Mouse (Mus musculus) testis, adult 2 months (tissue): ENCODE results near the gene Dusp15. TPM values are rescaled to one million over a fixed set of nuclear protein-coding genes. Genes with fewer than 3 reads are reported as not detected.

Experiments
- H3K27ac ChIP-seq: fragments of 200-500 bp; 2 replicates; pipeline ENCODE4 v1.5.1; 2012; ENCODE audit warnings: low read depth, low read length; ENCODE audit not compliant: control insufficient read depth, insufficient read depth
- H3K27me3 ChIP-seq: fragments of 200-500 bp; 2 replicates; pipeline ENCODE4 v1.6.1; 2012; ENCODE audit warnings: mild to moderate bottlenecking, low read length, moderate library complexity; ENCODE audit not compliant: control insufficient read depth, insufficient read depth
- H3K36me3 ChIP-seq: fragments of 200-500 bp; 2 replicates; pipeline ENCODE4 v1.6.1; 2012; ENCODE audit warnings: mild to moderate bottlenecking, low read length; ENCODE audit not compliant: control insufficient read depth, insufficient read depth
- H3K4me1 ChIP-seq: fragments of 200-500 bp; 2 replicates; pipeline ENCODE4 v1.6.1; 2012; ENCODE audit warnings: low read length; ENCODE audit not compliant: control insufficient read depth, insufficient read depth
- H3K4me3 ChIP-seq: fragments of 200-500 bp; 2 replicates; pipeline ENCODE4 v1.5.1; 2012; ENCODE audit warnings: low read depth, mild to moderate bottlenecking, low read length, moderate library complexity, mixed read lengths; ENCODE audit not compliant: control insufficient read depth
- CTCF ChIP-seq: fragments of 200-500 bp; IDR thresholded peaks from 2 replicates; pipeline ENCODE4 v1.5.1; 2012; ENCODE audit warnings: low read depth, mild to moderate bottlenecking, inconsistent platforms, low read length, moderate library complexity; ENCODE audit not compliant: control insufficient read depth, insufficient read depth, insufficient replicate concordance
- POLR2A ChIP-seq: fragments of 200-500 bp; IDR thresholded peaks from 2 replicates; pipeline ENCODE4 v1.6.1; 2012; ENCODE audit warnings: low read depth, mild to moderate bottlenecking, inconsistent platforms, low read length, moderate library complexity; ENCODE audit not compliant: control insufficient read depth
- polyA plus RNA-seq: library from polyadenylated mRNA; depleted of rRNA; stranded (reverse); fragments of >200 nt; gene quantifications from 2 replicates; pipeline ENCODE4 v1.2.3, GENCODE M21; 2012

The Dusp15 gene
- polyA plus RNA-seq, 1 experiment, result 151 TPM

DNA sequence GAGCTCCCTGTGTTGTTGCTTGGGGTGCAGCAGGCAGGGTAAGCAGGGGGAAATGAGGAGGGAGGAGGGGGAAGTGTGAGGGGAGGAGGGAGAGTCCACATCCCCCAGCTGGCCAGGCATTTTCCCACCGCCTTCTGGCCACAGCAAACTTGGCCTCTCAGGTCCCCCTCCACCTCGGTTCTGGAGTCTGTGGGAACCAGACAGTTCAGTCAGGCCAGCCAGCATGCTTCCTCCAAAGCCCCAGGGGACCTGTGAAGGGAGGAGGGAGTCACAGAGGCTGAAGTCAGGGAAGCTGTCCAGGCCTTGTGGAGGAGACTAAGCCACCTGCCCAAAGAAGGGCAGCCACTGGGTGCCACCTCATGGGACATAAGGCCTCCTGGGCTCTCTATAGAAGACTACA lies 21.2 kb downstream of the Dusp15 start:
- peaks cover 22% of the 10 kb centered on the region for H3K4me1 ChIP-seq
- H3K36me3 ChIP-seq, result no peaks in the 10 kb centered on the region
- peak overlapping the region; percentile 16 for H3K4me3 ChIP-seq
- TF ChIP-seq CTCF, result no peak
- TF ChIP-seq POLR2A, result no peak
- no peaks in the 10 kb centered on the region for H3K27me3 ChIP-seq
- H3K27ac ChIP-seq, result peak overlapping the region; percentile 51

- no peak overlapping the region for H3K4me3 ChIP-seq
- H3K36me3 ChIP-seq, result no peaks in the 10 kb centered on the region
- peak overlapping the region; percentile 74 for H3K27ac ChIP-seq
- no peak for TF ChIP-seq CTCF
- TF ChIP-seq POLR2A, result no peak
- H3K4me1 ChIP-seq, result peaks cover 22% of the 10 kb centered on the region
- no peaks in the 10 kb centered on the region for H3K27me3 ChIP-seq
These were observed 22.5 kb downstream of the Dusp15 start for GRCm38 (mm10) chr2:152928988-152929370.

GRCm38 (mm10) chr2:152928219-152928987 lies 23.1 kb downstream of the Dusp15 start:
- no peak for TF ChIP-seq CTCF
- TF ChIP-seq POLR2A, result no peak
- Histone ChIP-seq H3K4me1 (peaks cover 22% of the 10 kb centered on the region), H3K36me3 (no peaks in the 10 kb centered on the region), H3K27me3 (no peaks in the 10 kb centered on the region), H3K27ac (peak overlapping the region; percentile 74), H3K4me3 (no peak overlapping the region)

DNA sequence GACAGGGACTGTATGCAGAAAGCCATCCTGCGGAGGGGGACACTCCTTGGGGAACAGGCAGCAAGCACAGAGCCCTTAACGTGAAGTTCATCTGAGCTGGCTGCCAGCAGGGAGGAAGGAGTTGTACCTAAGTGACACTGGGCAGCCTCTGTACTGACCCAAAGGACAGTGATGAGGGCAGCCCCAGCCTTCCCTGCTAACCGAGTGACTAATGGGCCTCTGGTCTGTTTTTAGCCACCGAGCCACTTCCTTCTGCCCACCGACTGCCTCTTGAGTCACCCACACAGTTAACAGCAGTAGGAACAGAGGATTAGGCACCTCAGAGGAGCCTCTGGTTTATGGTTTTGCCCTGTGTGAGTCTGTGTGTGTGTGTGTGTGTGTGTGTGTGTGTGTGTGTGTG lies 24.1 kb downstream of the Dusp15 start:
- H3K4me3 ChIP-seq, result no peak overlapping the region
- no peaks in the 10 kb centered on the region for H3K27me3 ChIP-seq
- H3K36me3 ChIP-seq, result no peaks in the 10 kb centered on the region
- peak overlapping the region; percentile 46 for H3K27ac ChIP-seq
- TF ChIP-seq POLR2A (no peak), CTCF (no peak)
- peaks cover 14% of the 10 kb centered on the region for H3K4me1 ChIP-seq

DNA sequence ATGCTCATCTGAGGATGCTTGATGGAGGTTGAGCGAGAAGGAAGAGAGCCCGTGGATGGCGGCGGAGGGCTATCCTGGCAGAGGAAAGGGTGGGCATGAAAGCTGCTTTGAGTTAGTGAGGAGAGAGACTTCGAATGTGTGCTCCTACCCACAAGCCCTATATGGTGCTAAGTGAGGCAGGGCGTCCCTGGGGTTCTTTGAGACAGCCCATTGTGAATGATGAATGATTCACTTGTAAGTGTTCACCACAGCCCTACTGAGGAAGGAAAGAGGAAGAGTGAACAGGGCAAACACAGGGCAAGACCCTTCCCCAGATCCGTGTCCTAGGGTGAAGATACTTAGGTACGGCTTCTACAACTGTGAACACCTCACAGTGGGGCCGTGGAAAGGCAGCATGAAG lies 24.6 kb downstream of the Dusp15 start:
- peaks cover 10% of the 10 kb centered on the region for H3K4me1 ChIP-seq
- no peak overlapping the region for H3K4me3 ChIP-seq
- no peaks in the 10 kb centered on the region for H3K36me3 ChIP-seq
- H3K27me3 ChIP-seq, result no peaks in the 10 kb centered on the region
- H3K27ac ChIP-seq, result peak overlapping the region; percentile 46
- TF ChIP-seq POLR2A (no peak), CTCF (no peak)

GRCm38 (mm10) chr2:152925189-152925872 lies 26.2 kb downstream of the Dusp15 start:
- H3K27me3 ChIP-seq, result no peaks in the 10 kb centered on the region

DNA sequence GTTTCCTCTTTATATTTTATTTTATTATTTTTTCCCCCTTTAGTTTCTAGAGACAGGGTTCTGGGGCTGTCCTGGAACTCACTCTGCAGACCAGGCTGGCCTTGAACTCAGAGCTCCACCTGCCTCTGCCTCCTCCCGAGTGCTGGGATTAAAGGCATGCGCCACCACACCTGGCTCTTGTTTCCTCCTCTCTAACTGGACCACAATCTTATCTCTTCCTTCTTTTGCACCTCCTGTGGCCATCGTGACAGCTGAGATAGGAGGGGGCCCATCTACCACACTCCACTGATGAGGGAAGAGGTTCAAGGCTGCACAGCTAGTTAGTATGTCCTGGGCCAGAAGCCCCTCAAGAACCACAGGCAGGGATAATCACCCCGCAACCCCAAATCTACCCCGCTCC lies 27.0 kb downstream of the Dusp15 start:
- peaks cover 6% of the 10 kb centered on the region; the same call in 1 of the 2 replicates for H3K4me1 ChIP-seq
- no peaks in the 10 kb centered on the region for H3K36me3 ChIP-seq
- no peak overlapping the region for H3K4me3 ChIP-seq
- H3K27ac ChIP-seq, result no peak overlapping the region
- no peak for TF ChIP-seq POLR2A
- no peak for TF ChIP-seq CTCF
- H3K27me3 ChIP-seq, result no peaks in the 10 kb centered on the region

More at GRCm38 (mm10) chr2:152925189-152925872, 26.2 kb downstream of the Dusp15 start:
- H3K27ac ChIP-seq, result peak overlapping the region; percentile 50; the same call in 1 of the 2 replicates
- H3K36me3 ChIP-seq, result no peaks in the 10 kb centered on the region
- TF ChIP-seq POLR2A, result no peak
- no peak for TF ChIP-seq CTCF
- H3K4me1 ChIP-seq, result peaks cover 6% of the 10 kb centered on the region; the same call in 1 of the 2 replicates
- no peak overlapping the region for H3K4me3 ChIP-seq

- H3K36me3 ChIP-seq, result no peaks in the 10 kb centered on the region
- H3K27ac ChIP-seq, result no peak overlapping the region
- H3K27me3 ChIP-seq, result no peaks in the 10 kb centered on the region
- no peak for TF ChIP-seq POLR2A
- no peak for TF ChIP-seq CTCF
- no peak overlapping the region for H3K4me3 ChIP-seq
- peaks cover 6% of the 10 kb centered on the region; the same call in 1 of the 2 replicates for H3K4me1 ChIP-seq
These were observed 27.4 kb downstream of the Dusp15 start for GRCm38 (mm10) chr2:152924128-152924527.
